8 mouse cellular contexts compared by ENCODE assay signal in the genomic region with DNA sequence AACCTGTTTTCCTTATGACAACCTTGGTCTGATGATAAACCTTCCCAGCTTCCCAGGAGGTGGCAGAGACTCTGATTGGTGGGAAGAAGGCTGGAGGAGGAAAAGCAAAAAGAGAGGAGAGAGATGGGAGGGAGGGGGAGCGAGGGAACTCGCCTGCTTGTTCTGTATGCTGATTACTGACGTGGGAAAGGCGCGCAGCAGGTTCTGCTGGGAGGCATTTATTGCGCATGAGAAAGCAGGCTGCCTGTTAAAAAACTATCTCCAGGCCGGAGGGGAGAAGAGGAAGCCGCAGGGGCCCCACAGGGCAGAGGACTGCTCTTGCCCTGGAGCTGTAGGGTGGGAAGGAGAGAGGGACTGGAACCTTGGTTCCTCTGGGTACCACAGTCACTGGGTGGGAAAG. TPM values are rescaled to one million over a fixed set of nuclear protein-coding genes. Genes with fewer than 3 reads are reported as not detected.
A peak's percentile ranks its signal among the peaks of the same experiment; 100 is the strongest.
DNase-seq lines count a peak whose midpoint lies in the region; ATAC-seq lines count a peak whose summit lies in the region.

No protein-coding gene starts in this region.

- H3K9me3 ChIP-seq in liver, embryonic 12.5 days (replicated peaks), result no peaks in the 10 kb centered on the region

- H3K4me1 ChIP-seq in liver, embryonic 12.5 days, result peaks cover 86% of the 10 kb centered on the region

- no peaks in the 10 kb centered on the region for H3K36me3 ChIP-seq in liver, embryonic 12.5 days

- no peak overlapping the region for H3K4me3 ChIP-seq in liver, embryonic 12.5 days

- WGBS in liver, embryonic 12.5 days (ENCODE audit: insufficient replicate concordance), result 10% methylated on average over 8 of the region's 8 CpGs

- no peaks in the 10 kb centered on the region for H3K27me3 ChIP-seq in liver, embryonic 12.5 days (replicated peaks)

- H3K4me2 ChIP-seq in liver, embryonic 12.5 days, result peak overlapping the region; percentile 50

- peak; percentile 57 for ATAC-seq in granulocyte monocyte progenitor cell, adult 5-6 weeks (replicated peaks; ENCODE audit: poor library complexity, severe bottlenecking)
- ATAC-seq in liver, embryonic 12.5 days, result no peak

- DNase-seq in ZHBTc4 (ENCODE audit: low read depth, low spot score), result peak; percentile 40
- peak; percentile 80 for DNase-seq in cerebellum, adult 9-10 months
- peak; percentile 73 to 80 for DNase-seq in right cerebral cortex, adult 2 months (ENCODE audit: low spot score in 2 of 2)
- no peak for DNase-seq in lung, postnatal 4 days
- no peak for DNase-seq in ovary, postnatal 10 days (ENCODE audit: low spot score)
- no peak for DNase-seq in urinary bladder, postnatal 4 days (ENCODE audit: low spot score in 2 of 2)

- peak overlapping the region; percentile 39 for H3K9ac ChIP-seq in liver, embryonic 12.5 days

- peak overlapping the region; percentile 67 for H3K27ac ChIP-seq in liver, embryonic 12.5 days

RNA-seq across cellular contexts. Expression of gene Optc, which starts 20.8 kb away (rescaled TPM):
- total RNA-seq in granulocyte monocyte progenitor cell, adult 5-6 weeks (2014; fragmentation: Nextera tagmentation), result 1.2 TPM in 1 of 2 replicates, not detected in the other
- not detected in 2 replicates for total RNA-seq in granulocyte monocyte progenitor cell, adult 5-6 weeks (2017)
- polyA plus RNA-seq in liver, embryonic 12.5 days (2016; fragmentation: Nextera tagmentation; extraction: Ambion mirVana), result 0.10 and 0.11 TPM in 2 replicates

RNA-seq across cellular contexts. Expression of gene Prelp, which starts 34.2 kb away (rescaled TPM):
- total RNA-seq in granulocyte monocyte progenitor cell, adult 5-6 weeks (2014; fragmentation: Nextera tagmentation), result not detected in 2 replicates
- total RNA-seq in granulocyte monocyte progenitor cell, adult 5-6 weeks (2017), result not detected in 2 replicates
- 0.69 and 0.81 TPM in 2 replicates for polyA plus RNA-seq in liver, embryonic 12.5 days (2016; fragmentation: Nextera tagmentation; extraction: Ambion mirVana)

Comparison
In these comparisons a context has a peak if more than half of its experiments do, and no peak if none do; other contexts are left out.
1. DNase-seq: peak in ZHBTc4 (single experiment), cerebellum, adult 9-10 months (single experiment) and right cerebral cortex, adult 2 months (2 of 2); none in lung, postnatal 4 days (0 of 2), ovary, postnatal 10 days (single experiment) and urinary bladder, postnatal 4 days (0 of 2).